Mouse (Mus musculus): ENCODE measurements at regions not wholly inside any gene's neighbourhood (a gene's known extent, or its start where the extent isn't known, plus 50 kb on each side); places are given as distances from the start of the nearest gene placed in this dataset.

DNA sequence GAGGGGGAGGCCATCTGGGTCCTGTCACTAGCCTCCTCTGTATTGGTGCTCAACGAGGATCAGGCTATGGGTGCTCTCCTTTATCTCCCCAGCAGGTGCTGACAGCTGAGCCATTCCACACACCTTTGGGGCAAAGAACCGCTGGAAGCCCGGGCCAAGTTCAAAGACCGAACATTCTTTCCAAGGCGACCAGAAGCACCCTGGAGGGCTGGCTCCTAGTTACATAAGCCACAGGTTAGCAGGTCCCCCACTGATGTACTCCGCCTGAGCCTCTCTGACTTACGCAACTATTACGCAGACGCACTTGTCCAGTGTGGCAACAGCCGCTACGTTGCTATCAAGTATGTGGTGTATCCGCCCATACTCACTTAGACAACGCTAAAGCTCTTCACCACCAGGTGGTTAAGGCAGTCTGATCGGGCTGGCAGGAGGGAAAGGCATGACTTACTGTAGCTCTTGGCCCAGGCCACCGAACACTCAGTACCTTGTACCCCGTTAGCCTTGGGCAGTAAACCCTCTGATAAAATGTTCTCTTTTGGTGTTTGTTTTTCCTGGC is 69.2 kb downstream of the Gm33543 start:
- Histone ChIP-seq H3K36me3 (ENCODE audit: control insufficient read depth, insufficient read depth, low read length) (no peaks in the 10 kb centered on the region), H3K4me3 (ENCODE audit: low read depth, low read length) (no peak overlapping the region), H3K4me1 (ENCODE audit: control insufficient read depth, insufficient read depth, low read length) (no peaks in the 10 kb centered on the region), H3K27me3 (ENCODE audit: control insufficient read depth, insufficient read depth, low read length) (no peaks in the 10 kb centered on the region), H3K4me2 (ENCODE audit: low read depth, low read length) (no peak overlapping the region), H3K27ac (ENCODE audit: low read depth, low read length) (no peak overlapping the region), H3K9me3 (ENCODE audit: control insufficient read depth, low read length) (no peaks in the 10 kb centered on the region), H3K9ac (replicated peaks; ENCODE audit: low read depth, low read length) (no peak overlapping the region)
- WGBS, result 88% methylated on average over 16 of the region's 16 CpGs
- ATAC-seq (ENCODE audit: low read depth), result no peak

DNA sequence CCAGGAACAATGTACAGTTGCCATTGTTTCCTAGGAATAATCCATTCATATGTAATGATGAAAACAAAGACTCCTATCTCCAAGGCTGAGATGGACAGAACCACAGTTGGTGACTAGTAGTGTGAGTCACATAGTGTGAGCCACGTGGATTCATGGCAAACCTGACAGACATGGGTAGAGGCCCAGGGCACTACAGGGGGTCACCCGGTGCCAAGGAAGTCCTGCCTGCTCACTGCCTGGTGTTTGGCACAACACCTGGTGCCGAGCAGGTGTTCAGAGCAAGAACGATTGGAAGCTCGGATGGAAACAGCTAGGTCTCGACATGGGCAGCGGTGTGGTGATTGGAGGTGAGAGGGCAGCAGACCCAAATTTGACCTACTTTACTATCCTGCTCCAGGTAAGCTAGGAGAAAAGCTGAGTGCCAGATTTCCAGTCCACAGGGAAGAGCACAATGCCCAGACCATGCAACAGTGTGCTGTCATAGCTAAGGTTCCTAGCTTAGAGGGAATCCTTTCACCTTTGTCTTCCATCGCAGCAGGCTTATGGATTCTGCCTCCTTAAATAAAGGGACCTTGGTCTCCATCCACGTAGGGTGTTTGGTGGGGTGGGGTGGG is 69.8 kb downstream of the Gm33543 start:
- Histone ChIP-seq H3K27me3 (ENCODE audit: control insufficient read depth, insufficient read depth, low read length) (no peaks in the 10 kb centered on the region), H3K27ac (ENCODE audit: low read depth, low read length) (no peak overlapping the region), H3K4me1 (ENCODE audit: control insufficient read depth, insufficient read depth, low read length) (no peaks in the 10 kb centered on the region), H3K9ac (replicated peaks; ENCODE audit: low read depth, low read length) (no peak overlapping the region), H3K4me2 (ENCODE audit: low read depth, low read length) (no peak overlapping the region), H3K9me3 (ENCODE audit: control insufficient read depth, low read length) (no peaks in the 10 kb centered on the region), H3K4me3 (ENCODE audit: low read depth, low read length) (no peak overlapping the region), H3K36me3 (ENCODE audit: control insufficient read depth, insufficient read depth, low read length) (no peaks in the 10 kb centered on the region)
- no peak for ATAC-seq (ENCODE audit: low read depth)
- 89% methylated on average over 9 of the region's 9 CpGs for WGBS

DNA sequence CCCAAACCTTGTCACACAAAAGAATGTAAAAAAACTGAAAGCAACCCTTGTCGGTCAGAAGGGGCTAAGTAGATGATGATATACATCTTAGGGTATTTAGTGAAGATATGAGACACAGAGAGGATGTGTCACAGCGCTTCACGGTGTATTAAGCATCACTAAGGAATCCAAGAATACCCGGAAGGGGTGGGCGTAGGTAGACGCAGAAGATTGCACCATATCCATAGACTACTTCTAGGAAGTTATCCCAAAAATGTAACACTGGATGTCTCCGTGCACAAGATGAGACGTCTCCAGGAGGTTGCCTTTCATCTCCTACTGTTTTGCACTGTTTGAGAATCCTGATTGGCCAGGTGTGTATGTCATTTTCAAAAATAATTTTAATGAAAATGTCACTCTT is 73.8 kb downstream of the Gm33543 start:
- Histone ChIP-seq H3K27ac (ENCODE audit: low read depth, low read length) (no peak overlapping the region), H3K27me3 (ENCODE audit: control insufficient read depth, insufficient read depth, low read length) (no peaks in the 10 kb centered on the region), H3K4me2 (ENCODE audit: low read depth, low read length) (no peak overlapping the region), H3K4me3 (ENCODE audit: low read depth, low read length) (no peak overlapping the region), H3K9ac (replicated peaks; ENCODE audit: low read depth, low read length) (no peak overlapping the region), H3K4me1 (ENCODE audit: control insufficient read depth, insufficient read depth, low read length) (no peaks in the 10 kb centered on the region), H3K36me3 (ENCODE audit: control insufficient read depth, insufficient read depth, low read length) (no peaks in the 10 kb centered on the region), H3K9me3 (ENCODE audit: control insufficient read depth, low read length) (no peaks in the 10 kb centered on the region)
- no peak for ATAC-seq (ENCODE audit: low read depth)
- 92% methylated on average over 8 of the region's 8 CpGs for WGBS

DNA sequence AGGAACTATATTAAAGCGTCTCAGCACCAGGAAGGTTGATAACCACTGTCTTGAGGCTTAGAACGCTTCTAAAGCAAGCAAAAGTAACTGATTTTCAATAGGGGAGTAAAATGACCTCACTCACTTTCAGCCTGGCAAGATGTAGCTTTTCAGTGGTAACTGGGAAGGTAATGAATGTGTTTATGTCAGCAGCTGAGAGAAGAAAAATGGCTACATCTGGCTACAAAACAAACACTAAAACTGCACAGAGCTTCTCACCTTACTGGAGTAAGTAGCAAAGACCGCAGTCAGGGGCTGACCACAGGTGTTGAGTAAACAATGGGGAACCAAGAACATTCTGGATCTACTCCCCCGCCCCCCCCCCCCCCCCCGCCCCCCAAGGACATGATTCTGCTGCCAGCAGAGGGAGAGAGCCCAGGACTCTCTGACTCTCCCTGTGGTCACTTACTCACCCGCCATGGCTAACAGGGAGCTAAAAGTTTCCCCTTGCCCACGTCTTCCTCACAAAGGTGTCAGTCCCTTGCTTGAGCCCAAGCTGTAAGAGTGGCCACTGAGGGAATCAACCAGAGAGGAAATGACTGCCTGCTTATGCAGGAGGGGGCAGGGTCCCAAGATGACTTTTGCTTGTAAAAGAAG is 75.1 kb downstream of the Gm33543 start:
- 64% methylated on average over 7 of the region's 7 CpGs for WGBS
- no peaks in the 10 kb centered on the region for H3K27me3 ChIP-seq (ENCODE audit: control insufficient read depth, insufficient read depth, low read length)
- ATAC-seq (ENCODE audit: low read depth), result no peak
- H3K9me3 ChIP-seq (ENCODE audit: control insufficient read depth, low read length), result no peaks in the 10 kb centered on the region
- no peak overlapping the region for H3K4me3 ChIP-seq (ENCODE audit: low read depth, low read length)
- no peaks in the 10 kb centered on the region for H3K4me1 ChIP-seq (ENCODE audit: control insufficient read depth, insufficient read depth, low read length)
- H3K27ac ChIP-seq (ENCODE audit: low read depth, low read length), result no peak overlapping the region
- no peak overlapping the region for H3K9ac ChIP-seq (replicated peaks; ENCODE audit: low read depth, low read length)
- H3K36me3 ChIP-seq (ENCODE audit: control insufficient read depth, insufficient read depth, low read length), result no peaks in the 10 kb centered on the region
- H3K4me2 ChIP-seq (ENCODE audit: low read depth, low read length), result no peak overlapping the region

DNA sequence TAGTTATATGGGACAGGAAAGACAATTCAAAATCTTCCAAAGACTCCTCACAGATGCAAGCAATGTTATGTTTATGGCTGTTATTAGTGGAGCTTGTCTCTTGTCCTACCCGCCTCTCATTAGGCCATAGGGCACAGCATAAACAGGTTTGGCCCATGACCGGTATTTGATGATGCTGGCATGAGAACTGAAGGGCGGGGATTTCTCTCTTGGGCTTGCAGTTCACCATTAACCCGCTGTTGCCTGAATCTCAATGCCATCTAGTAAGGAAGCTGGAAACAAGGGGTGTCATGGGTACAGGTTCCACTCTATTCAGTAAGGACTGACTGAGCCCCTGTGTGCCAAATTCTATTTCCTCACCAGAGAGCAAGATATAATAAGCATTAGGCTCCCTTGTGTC is 78.6 kb downstream of the Gm33543 start:
- H3K36me3 ChIP-seq (ENCODE audit: control insufficient read depth, insufficient read depth, low read length), result no peaks in the 10 kb centered on the region

DNA sequence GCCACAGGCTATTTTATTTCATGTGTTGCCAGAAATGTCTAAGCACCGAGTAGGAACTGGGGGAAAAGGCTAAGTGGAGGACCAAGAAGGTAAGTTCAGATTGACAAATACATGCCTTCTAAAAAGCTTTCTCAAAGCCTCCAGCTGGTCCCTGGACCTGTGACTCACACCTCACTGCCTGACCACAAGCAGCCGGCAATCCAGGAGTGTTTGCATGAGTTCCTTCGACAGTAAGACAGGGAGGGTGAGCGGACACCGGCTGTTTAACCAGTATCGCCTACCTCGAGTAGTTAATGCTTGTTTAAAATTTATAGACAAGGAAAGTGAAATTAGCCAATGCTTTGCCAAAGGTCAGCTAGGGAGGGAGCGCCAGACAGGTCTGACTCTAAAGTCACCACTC is 80.1 kb downstream of the Gm33543 start:
- H3K36me3 ChIP-seq (ENCODE audit: control insufficient read depth, insufficient read depth, low read length), result no peaks in the 10 kb centered on the region
- H3K27ac ChIP-seq (ENCODE audit: low read depth, low read length), result no peak overlapping the region
- no peaks in the 10 kb centered on the region for H3K4me1 ChIP-seq (ENCODE audit: control insufficient read depth, insufficient read depth, low read length)
- 70% methylated on average over 8 of the region's 8 CpGs for WGBS
- H3K4me2 ChIP-seq (ENCODE audit: low read depth, low read length), result no peak overlapping the region
- H3K27me3 ChIP-seq (ENCODE audit: control insufficient read depth, insufficient read depth, low read length), result no peaks in the 10 kb centered on the region
- H3K9me3 ChIP-seq (ENCODE audit: control insufficient read depth, low read length), result no peaks in the 10 kb centered on the region
- H3K9ac ChIP-seq (replicated peaks; ENCODE audit: low read depth, low read length), result no peak overlapping the region
- no peak for ATAC-seq (ENCODE audit: low read depth)
- H3K4me3 ChIP-seq (ENCODE audit: low read depth, low read length), result no peak overlapping the region

More for the DNA sequence above, 78.6 kb downstream of the Gm33543 start:
- Histone ChIP-seq H3K9ac (replicated peaks; ENCODE audit: low read depth, low read length) (no peak overlapping the region), H3K4me1 (ENCODE audit: control insufficient read depth, insufficient read depth, low read length) (no peaks in the 10 kb centered on the region), H3K27me3 (ENCODE audit: control insufficient read depth, insufficient read depth, low read length) (no peaks in the 10 kb centered on the region), H3K27ac (ENCODE audit: low read depth, low read length) (no peak overlapping the region), H3K4me3 (ENCODE audit: low read depth, low read length) (no peak overlapping the region), H3K4me2 (ENCODE audit: low read depth, low read length) (no peak overlapping the region), H3K9me3 (ENCODE audit: control insufficient read depth, low read length) (no peaks in the 10 kb centered on the region)
- ATAC-seq (ENCODE audit: low read depth), result no peak
- WGBS, result 80% methylated on average over 4 of the region's 4 CpGs

DNA sequence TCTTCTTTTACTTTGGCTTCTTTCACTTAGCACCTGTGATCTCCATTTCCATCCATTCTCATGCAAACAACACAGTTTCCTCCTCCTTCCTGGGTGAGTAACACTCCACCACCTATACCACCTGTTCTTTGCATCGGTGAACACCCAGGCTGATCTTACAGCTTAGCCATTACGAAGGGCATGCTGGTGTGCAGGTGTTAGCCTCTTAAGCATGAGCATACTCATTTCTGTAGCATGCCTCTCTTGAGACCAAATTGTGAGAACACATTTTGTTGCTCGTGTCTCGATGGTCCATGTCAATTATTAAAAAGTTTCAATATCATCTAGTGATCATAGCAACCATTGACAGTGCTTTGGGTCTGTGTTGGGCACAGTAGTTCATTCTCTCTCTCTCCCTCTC is 80.8 kb downstream of the Gm33543 start:
- Histone ChIP-seq H3K27ac (ENCODE audit: low read depth, low read length) (no peak overlapping the region), H3K27me3 (ENCODE audit: control insufficient read depth, insufficient read depth, low read length) (no peaks in the 10 kb centered on the region), H3K4me3 (ENCODE audit: low read depth, low read length) (no peak overlapping the region), H3K9me3 (ENCODE audit: control insufficient read depth, low read length) (no peaks in the 10 kb centered on the region), H3K4me1 (ENCODE audit: control insufficient read depth, insufficient read depth, low read length) (no peaks in the 10 kb centered on the region), H3K4me2 (ENCODE audit: low read depth, low read length) (no peak overlapping the region), H3K9ac (replicated peaks; ENCODE audit: low read depth, low read length) (no peak overlapping the region), H3K36me3 (ENCODE audit: control insufficient read depth, insufficient read depth, low read length) (no peaks in the 10 kb centered on the region)
- no peak for ATAC-seq (ENCODE audit: low read depth)
- WGBS, result 91% methylated on average over 4 of the region's 4 CpGs

DNA sequence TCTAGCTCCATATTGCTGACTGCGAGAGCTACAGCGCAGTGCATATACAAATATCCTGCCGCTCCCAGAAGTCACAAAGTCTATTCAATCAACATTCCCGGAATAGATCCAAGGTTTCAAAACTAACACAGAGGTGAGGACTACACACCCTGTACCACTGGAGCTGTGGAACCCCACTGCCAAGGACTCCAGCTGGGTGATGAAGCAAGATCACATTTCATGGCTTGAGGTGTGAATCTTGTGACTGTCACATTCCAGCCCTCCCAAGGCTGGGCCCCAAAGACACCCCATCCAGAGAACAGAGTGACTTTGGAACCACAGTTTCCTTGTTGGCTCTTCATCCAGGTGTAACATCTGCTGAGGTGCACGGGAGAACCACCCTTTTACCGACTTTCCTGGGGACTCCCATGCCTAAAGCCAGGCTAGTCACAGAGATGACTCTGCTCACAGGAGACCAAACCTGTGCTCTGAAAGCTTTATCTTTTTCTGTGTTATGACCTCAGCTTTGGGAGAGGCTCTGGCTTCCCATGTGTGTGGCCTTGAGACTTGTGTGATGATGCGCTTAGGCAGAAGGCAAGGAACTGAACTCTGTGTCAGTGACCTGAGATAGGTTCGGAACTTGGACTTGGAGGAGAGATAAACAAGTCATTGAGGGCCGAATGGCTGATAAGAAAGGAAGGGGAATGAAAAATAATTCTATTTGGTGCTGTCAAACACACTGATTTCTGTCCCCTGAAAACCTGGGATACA is 82.4 kb downstream of the Gm33543 start:
- ATAC-seq (ENCODE audit: low read depth), result no peak
- H3K9ac ChIP-seq (replicated peaks; ENCODE audit: low read depth, low read length), result no peak overlapping the region

DNA sequence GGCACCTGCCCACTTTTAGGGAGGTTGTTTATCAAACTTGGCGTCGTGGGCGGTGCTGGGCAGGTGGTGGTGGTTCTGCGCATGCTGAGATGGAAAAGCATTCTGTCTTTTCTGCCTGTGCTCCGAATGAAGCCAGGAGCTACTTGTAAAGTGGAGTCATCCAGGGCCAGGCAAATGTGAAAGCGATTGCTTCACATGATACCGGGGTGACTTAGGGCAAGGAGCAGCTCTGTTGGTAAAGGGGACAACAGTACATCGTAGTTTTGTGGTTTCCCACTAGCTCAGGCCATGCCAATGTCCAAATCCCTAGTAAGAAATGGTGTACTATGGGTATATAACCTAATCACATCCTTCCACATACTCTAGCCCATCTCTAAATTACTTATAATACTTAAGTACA is 84.5 kb downstream of the Gm33543 start:
- H3K4me3 ChIP-seq (ENCODE audit: low read depth, low read length), result no peak overlapping the region
- H3K4me2 ChIP-seq (ENCODE audit: low read depth, low read length), result no peak overlapping the region
- no peak for ATAC-seq (ENCODE audit: low read depth)
- H3K4me1 ChIP-seq (ENCODE audit: control insufficient read depth, insufficient read depth, low read length), result no peaks in the 10 kb centered on the region
- H3K36me3 ChIP-seq (ENCODE audit: control insufficient read depth, insufficient read depth, low read length), result no peaks in the 10 kb centered on the region
- H3K27me3 ChIP-seq (ENCODE audit: control insufficient read depth, insufficient read depth, low read length), result no peaks in the 10 kb centered on the region
- WGBS, result 95% methylated on average over 8 of the region's 8 CpGs
- H3K27ac ChIP-seq (ENCODE audit: low read depth, low read length), result no peak overlapping the region
- no peaks in the 10 kb centered on the region for H3K9me3 ChIP-seq (ENCODE audit: control insufficient read depth, low read length)
- H3K9ac ChIP-seq (replicated peaks; ENCODE audit: low read depth, low read length), result no peak overlapping the region

More for the DNA sequence above, 82.4 kb downstream of the Gm33543 start:
- Histone ChIP-seq H3K36me3 (ENCODE audit: control insufficient read depth, insufficient read depth, low read length) (no peaks in the 10 kb centered on the region), H3K27ac (ENCODE audit: low read depth, low read length) (no peak overlapping the region), H3K27me3 (ENCODE audit: control insufficient read depth, insufficient read depth, low read length) (no peaks in the 10 kb centered on the region), H3K9me3 (ENCODE audit: control insufficient read depth, low read length) (no peaks in the 10 kb centered on the region), H3K4me2 (ENCODE audit: low read depth, low read length) (no peak overlapping the region), H3K4me3 (ENCODE audit: low read depth, low read length) (no peak overlapping the region), H3K4me1 (ENCODE audit: control insufficient read depth, insufficient read depth, low read length) (no peaks in the 10 kb centered on the region)
- WGBS, result 90% methylated on average over 9 of the region's 9 CpGs

Data from neural tube, embryonic 14.5 days (tissue).